ENCODE assay signal across 8 mouse cellular contexts in the genomic region with DNA sequence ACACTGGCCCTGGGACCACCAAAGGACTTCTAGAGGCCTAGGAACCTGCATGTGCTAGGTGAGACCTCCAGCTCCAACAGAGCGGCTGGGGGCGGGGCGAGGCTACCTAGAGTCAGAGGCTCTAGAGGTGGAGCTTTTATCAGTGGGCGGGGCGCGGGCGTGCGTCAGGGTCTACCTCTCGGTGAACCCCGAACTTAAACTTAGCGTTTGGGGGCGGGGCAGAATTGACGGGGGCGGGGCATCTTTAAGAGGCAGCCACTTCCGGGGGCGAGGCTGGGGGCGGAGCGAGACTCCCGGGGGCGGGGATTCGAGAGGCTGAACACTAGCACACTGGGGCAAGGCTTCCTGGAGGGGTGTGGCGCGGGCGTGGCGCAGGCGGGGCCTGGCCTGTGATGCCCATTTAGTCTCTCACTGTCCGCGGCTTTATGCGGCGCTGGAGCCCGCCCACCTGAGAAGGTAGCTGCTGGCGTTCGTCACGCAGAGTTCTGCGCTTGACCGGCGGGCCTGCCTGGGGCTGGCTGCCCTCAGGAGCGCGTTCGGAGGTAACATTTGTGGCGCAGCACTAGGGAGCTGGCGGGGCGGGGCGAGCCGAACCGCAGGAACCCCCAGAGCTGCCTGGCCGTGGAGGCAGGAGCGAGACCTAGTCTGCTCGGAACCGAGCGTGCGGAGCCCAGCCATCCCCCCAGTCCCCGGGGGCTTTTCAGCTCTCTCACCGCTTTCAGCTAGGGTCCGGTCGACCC. TPM values are rescaled to one million over a fixed set of nuclear protein-coding genes. Genes with fewer than 3 reads are reported as not detected.
DNase-seq lines count a peak whose midpoint lies in the region; ATAC-seq and TF ChIP-seq lines count a peak whose summit lies in the region.

A gene (plus strand): TSS at position 392 of the 740 bp plus-strand sequence.

- no peaks in the 10 kb centered on the region for H3K36me3 ChIP-seq in ES-Bruce4 (ENCODE audit: control insufficient read depth, insufficient read depth, low read length, poor library complexity, severe bottlenecking)
- no peaks in the 10 kb centered on the region for H3K36me3 ChIP-seq in forebrain, embryonic 14.5 days (ENCODE audit: control insufficient read depth, insufficient read depth, low read length)
- no peaks in the 10 kb centered on the region for H3K36me3 ChIP-seq in liver, embryonic 15.5 days (replicated peaks)
- H3K36me3 ChIP-seq in neural tube, embryonic 11.5 days (ENCODE audit: control insufficient read depth, insufficient read depth, low read length) = no peaks in the 10 kb centered on the region
- H3K36me3 ChIP-seq in stomach, embryonic 16.5 days (ENCODE audit: control insufficient read depth, insufficient read depth, low read length) = no peaks in the 10 kb centered on the region

- H3K9ac ChIP-seq in ES-Bruce4 (ENCODE audit: low read depth, poor library complexity, severe bottlenecking) = peak within 1 kb of the TSS; percentile 56; the same call in 1 of the 2 replicates
- peak within 1 kb of the TSS; percentile 71 for H3K9ac ChIP-seq in forebrain, embryonic 14.5 days (ENCODE audit: low read length)
- H3K9ac ChIP-seq in liver, embryonic 15.5 days = peak within 1 kb of the TSS; percentile 25; the same call in 1 of the 2 replicates
- H3K9ac ChIP-seq in neural tube, embryonic 11.5 days (ENCODE audit: low read length) = peak within 1 kb of the TSS; percentile 56
- H3K9ac ChIP-seq in stomach, embryonic 16.5 days (ENCODE audit: low read length) = peak within 1 kb of the TSS; percentile 78

- ATAC-seq in forebrain, embryonic 14.5 days = peak; percentile 99
- peak; percentile 97 for ATAC-seq in liver, embryonic 15.5 days (ENCODE audit: insufficient read depth)
- peak; percentile 93 for ATAC-seq in neural tube, embryonic 11.5 days (ENCODE audit: insufficient read depth, low FRiP score, low TSS enrichment)
- ATAC-seq in stomach, embryonic 16.5 days (ENCODE audit: insufficient read depth, low FRiP score) = peak; percentile 99

- no peak within 1 kb of the TSS for H3K27ac ChIP-seq in ES-Bruce4 (ENCODE audit: insufficient read depth, low read length)
- no peak within 1 kb of the TSS for H3K27ac ChIP-seq in forebrain, embryonic 14.5 days (ENCODE audit: low read depth, low read length)
- H3K27ac ChIP-seq in liver, embryonic 15.5 days (replicated peaks) = no peak within 1 kb of the TSS
- no peak within 1 kb of the TSS for H3K27ac ChIP-seq in neural tube, embryonic 11.5 days (ENCODE audit: low read depth, low read length)
- H3K27ac ChIP-seq in stomach, embryonic 16.5 days (ENCODE audit: low read length) = no peak within 1 kb of the TSS; the same call in 1 of the 2 replicates

- H3K9me3 ChIP-seq in ES-Bruce4 (replicated peaks; ENCODE audit: control insufficient read depth, insufficient read depth, low read length, poor library complexity, severe bottlenecking) = no peaks in the 10 kb centered on the region
- no peaks in the 10 kb centered on the region for H3K9me3 ChIP-seq in forebrain, embryonic 14.5 days (replicated peaks; ENCODE audit: control insufficient read depth, low read length)
- no peaks in the 10 kb centered on the region for H3K9me3 ChIP-seq in liver, embryonic 15.5 days (replicated peaks)
- H3K9me3 ChIP-seq in neural tube, embryonic 11.5 days (ENCODE audit: control insufficient read depth, low read length) = no peaks in the 10 kb centered on the region
- H3K9me3 ChIP-seq in stomach, embryonic 16.5 days (replicated peaks; ENCODE audit: control insufficient read depth, low read length) = no peaks in the 10 kb centered on the region

- H3K4me2 ChIP-seq in forebrain, embryonic 14.5 days (ENCODE audit: low read length) = peak within 1 kb of the TSS; percentile 90
- H3K4me2 ChIP-seq in liver, embryonic 15.5 days = peak within 1 kb of the TSS; percentile 83
- peak within 1 kb of the TSS; percentile 93 for H3K4me2 ChIP-seq in neural tube, embryonic 11.5 days (ENCODE audit: low read depth)
- peak within 1 kb of the TSS; percentile 97 for H3K4me2 ChIP-seq in stomach, embryonic 16.5 days (ENCODE audit: low read depth, low read length)

- peak; percentile 98 for TF ChIP-seq POLR2A in ES-Bruce4 (IDR thresholded peaks at IDR 0.05; ENCODE audit: insufficient read depth, low read length)

- H3K27me3 ChIP-seq in ES-Bruce4 (ENCODE audit: control insufficient read depth, insufficient read depth, low read length, poor library complexity, severe bottlenecking) = no peaks in the 10 kb centered on the region
- no peaks in the 10 kb centered on the region for H3K27me3 ChIP-seq in forebrain, embryonic 14.5 days (replicated peaks; ENCODE audit: control insufficient read depth, insufficient read depth, low read length)
- no peaks in the 10 kb centered on the region for H3K27me3 ChIP-seq in liver, embryonic 15.5 days
- no peaks in the 10 kb centered on the region for H3K27me3 ChIP-seq in neural tube, embryonic 11.5 days (ENCODE audit: control insufficient read depth, insufficient read depth, low read length)
- no peaks in the 10 kb centered on the region for H3K27me3 ChIP-seq in stomach, embryonic 16.5 days (ENCODE audit: control insufficient read depth, insufficient read depth, low read length)

- H3K4me1 ChIP-seq in ES-Bruce4 (ENCODE audit: control insufficient read depth, insufficient read depth, low read length) = no peaks in the 10 kb centered on the region
- H3K4me1 ChIP-seq in forebrain, embryonic 14.5 days (ENCODE audit: control insufficient read depth, insufficient read depth, low read length) = no peaks in the 10 kb centered on the region
- H3K4me1 ChIP-seq in liver, embryonic 15.5 days (replicated peaks) = peaks cover 10% of the 10 kb centered on the region
- H3K4me1 ChIP-seq in neural tube, embryonic 11.5 days (ENCODE audit: control insufficient read depth, insufficient read depth, low read length) = no peaks in the 10 kb centered on the region
- peaks cover 5% of the 10 kb centered on the region; the same call in 1 of the 2 replicates for H3K4me1 ChIP-seq in stomach, embryonic 16.5 days (ENCODE audit: control insufficient read depth, insufficient read depth, low read length)

- no peak for TF ChIP-seq CTCF in ES-Bruce4 (IDR thresholded peaks at IDR 0.05; ENCODE audit: low read depth, low read length)

- 0 out of 2 replicates have a peak, but pooled peaks have one; percentile 31 for TF ChIP-seq EP300 in ES-Bruce4 (IDR thresholded peaks at IDR 0.05; ENCODE audit: insufficient read depth, low read depth, low read length)

- WGBS in forebrain, embryonic 14.5 days = under 1% methylated on average over 55 of the region's 56 CpGs
- under 1% methylated on average over 56 of the region's 56 CpGs for WGBS in liver, embryonic 15.5 days (ENCODE audit: insufficient replicate concordance)
- WGBS in neural tube, embryonic 11.5 days = under 1% methylated on average over 55 of the region's 56 CpGs
- WGBS in stomach, embryonic 16.5 days = under 1% methylated on average over 56 of the region's 56 CpGs

- H3K4me3 ChIP-seq in ES-Bruce4 (ENCODE audit: low read depth, low read length) = peak within 1 kb of the TSS; percentile 64
- peak within 1 kb of the TSS; percentile 60 for H3K4me3 ChIP-seq in forebrain, embryonic 14.5 days (ENCODE audit: low read depth, low read length)
- H3K4me3 ChIP-seq in liver, embryonic 15.5 days (replicated peaks) = peak within 1 kb of the TSS; percentile 61
- peak within 1 kb of the TSS; percentile 64 for H3K4me3 ChIP-seq in neural tube, embryonic 11.5 days (ENCODE audit: low read depth, low read length)
- peak within 1 kb of the TSS; percentile 73 for H3K4me3 ChIP-seq in stomach, embryonic 16.5 days (replicated peaks; ENCODE audit: low read length)

- DNase-seq in cerebellum, adult 11-12 months = peak; percentile 96
- DNase-seq in forebrain, embryonic 14.5 days (ENCODE audit: low spot score) = peak; percentile 90
- peak; percentile 89 to 91 for DNase-seq in heart, postnatal 10 days
- peak; percentile 98 for DNase-seq in kidney, postnatal 4 days
- peak; percentile 92 for DNase-seq in neural tube, embryonic 11.5 days (ENCODE audit: low spot score)

- intact Hi-C loops in heart, postnatal 10 days (cut with DNase I) = no loop called here

RNA-seq across cellular contexts. Expression of the gene that starts here (rescaled TPM):
- 2.3 and 2.7 TPM in 2 replicates for polyA plus RNA-seq in ES-Bruce4 (2011; ENCODE audit: insufficient read depth, insufficient read length, low read depth, missing spikeins)
- polyA plus RNA-seq in forebrain, embryonic 14.5 days (2014; fragmentation: Nextera tagmentation; extraction: Ambion mirVana) = 2.9 and 3.5 TPM in 2 replicates
- 1 to 10 TPM; 1.0 to 1.1 TPM for total RNA-seq in heart, postnatal 10 days (2021)
- 0.47 and 0.86 TPM in 2 replicates for polyA plus RNA-seq in liver, embryonic 15.5 days (2015; fragmentation: Nextera tagmentation; extraction: Ambion mirVana)
- 3.1 and 3.6 TPM in 2 replicates for polyA plus RNA-seq in neural tube, embryonic 11.5 days (2014; fragmentation: Nextera tagmentation; extraction: Ambion mirVana)
- 1.6 and 1.9 TPM in 2 replicates for polyA plus RNA-seq in stomach, embryonic 16.5 days (2015; fragmentation: Nextera tagmentation; extraction: Ambion mirVana)

Comparison
In these comparisons a context has a peak if more than half of its experiments do, and no peak if none do; other contexts are left out.
1. Peak in ATAC-seq, H3K4me3 ChIP-seq, H3K9ac ChIP-seq and H3K4me2 ChIP-seq in liver, embryonic 15.5 days; RNA of the gene not detected or under 1 TPM.
2. H3K9ac ChIP-seq: peak in every context shown above with its lines; median percentile 78 in stomach, embryonic 16.5 days; 71 in forebrain, embryonic 14.5 days; 56 in ES-Bruce4; 56 in neural tube, embryonic 11.5 days; 25 in liver, embryonic 15.5 days.